Mouse (Mus musculus) limb, embryonic 10.5 days (tissue): ENCODE data around the gene Ptpn11. TPM values are rescaled to one million over a fixed set of nuclear protein-coding genes. Genes with fewer than 3 reads are reported as not detected.

Experiments
- DNase-seq: peaks from one replicate; pipeline ENCODE4 v3.0.0-alpha.2; 2017; ENCODE audit warnings: low spot score
- H3K27ac ChIP-seq: fragments of 300-500 bp; sonication (generic); 2 replicates; pipeline ENCODE4 v1.5.1; 2016; ENCODE audit warnings: mild to moderate bottlenecking
- H3K27me3 ChIP-seq: fragments of 300-500 bp; sonication (generic); 2 replicates; pipeline ENCODE4 v1.6.1; 2016; ENCODE audit warnings: low read depth, mild to moderate bottlenecking; ENCODE audit not compliant: poor library complexity, severe bottlenecking
- H3K36me3 ChIP-seq: fragments of 300-500 bp; sonication (generic); 2 replicates; pipeline ENCODE4 v1.6.1; 2016; ENCODE audit warnings: mild to moderate bottlenecking, moderate library complexity
- H3K4me1 ChIP-seq: fragments of 300-500 bp; sonication (generic); 2 replicates; pipeline ENCODE4 v1.6.1; 2016
- H3K4me3 ChIP-seq: fragments of 300-500 bp; sonication (generic); 2 replicates; pipeline ENCODE4 v1.5.1; 2016; ENCODE audit warnings: mild to moderate bottlenecking, moderate library complexity
- H3K9me3 ChIP-seq: fragments of 300-500 bp; sonication (generic); replicated peaks from 2 replicates; pipeline ENCODE4 v1.6.1; 2016; ENCODE audit warnings: mild to moderate bottlenecking
- WGBS: fragments of 180-500 bp; shearing (Covaris S2); methylation state at CpG from one replicate; pipeline ENCODE4 v1.1.7; 2016; 5-methylcytosine and 5-hydroxymethylcytosine counted together
- polyA plus RNA-seq: library from polyadenylated mRNA; unstranded; fragments of >200 nt; fragmentation: Nextera tagmentation; extraction: Ambion mirVana; gene quantifications from 2 replicates; pipeline ENCODE4 v1.2.1, GENCODE M21; 2016

Ptpn11 gene
- polyA plus RNA-seq, 1 experiment from 2014 or later, result 24.9 TPM

DNA sequence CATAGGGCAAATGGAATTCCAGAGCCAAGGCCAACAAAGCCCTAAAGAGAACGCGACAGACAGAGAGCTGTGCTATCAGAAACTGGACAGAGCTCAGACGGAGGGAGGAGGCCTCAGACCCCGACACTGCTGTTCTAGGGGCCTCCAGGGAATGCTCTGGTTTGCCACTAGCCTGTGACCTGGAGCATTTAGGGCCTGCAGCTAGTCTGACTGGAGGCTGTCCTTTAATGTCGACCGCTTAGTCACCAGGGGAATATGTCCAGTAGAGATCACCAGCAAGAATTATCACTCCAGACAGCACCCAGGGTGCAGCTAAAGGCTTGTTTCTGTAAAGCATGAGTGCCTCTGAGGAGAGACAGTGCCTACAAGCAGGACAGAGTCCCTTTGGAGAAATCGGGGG is 32.2 kb downstream of the Ptpn11 start:
- WGBS, result 90% methylated on average over 7 of the region's 7 CpGs
- H3K4me3 ChIP-seq, result no peak overlapping the region
- H3K36me3 ChIP-seq, result peaks cover 100% of the 10 kb centered on the region
- no peaks in the 10 kb centered on the region for H3K4me1 ChIP-seq
- H3K9me3 ChIP-seq, result no peaks in the 10 kb centered on the region
- H3K27me3 ChIP-seq, result no peaks in the 10 kb centered on the region
- no peak for DNase-seq
- no peak overlapping the region for H3K27ac ChIP-seq

DNA sequence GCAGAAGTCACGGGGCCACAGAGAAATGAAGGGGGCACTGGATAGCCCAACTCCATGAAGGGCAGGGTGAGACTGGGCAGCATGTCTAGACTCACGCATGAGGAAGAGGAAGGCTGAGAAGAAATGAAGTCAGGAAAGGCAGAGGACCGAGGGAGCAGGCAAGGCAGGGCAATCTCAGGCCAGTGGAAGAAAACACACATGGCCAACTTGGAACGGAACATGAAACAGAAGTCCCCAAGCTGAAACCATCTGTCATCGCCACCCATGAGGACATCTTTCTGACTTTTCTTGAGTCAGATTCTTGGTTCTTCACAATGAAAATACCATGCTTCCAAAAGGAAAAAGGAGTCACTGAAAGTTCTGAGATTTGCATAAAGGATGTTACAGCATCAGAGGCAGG is 33.7 kb downstream of the Ptpn11 start:
- H3K36me3 ChIP-seq, result peaks cover 100% of the 10 kb centered on the region
- no peak for DNase-seq

DNA sequence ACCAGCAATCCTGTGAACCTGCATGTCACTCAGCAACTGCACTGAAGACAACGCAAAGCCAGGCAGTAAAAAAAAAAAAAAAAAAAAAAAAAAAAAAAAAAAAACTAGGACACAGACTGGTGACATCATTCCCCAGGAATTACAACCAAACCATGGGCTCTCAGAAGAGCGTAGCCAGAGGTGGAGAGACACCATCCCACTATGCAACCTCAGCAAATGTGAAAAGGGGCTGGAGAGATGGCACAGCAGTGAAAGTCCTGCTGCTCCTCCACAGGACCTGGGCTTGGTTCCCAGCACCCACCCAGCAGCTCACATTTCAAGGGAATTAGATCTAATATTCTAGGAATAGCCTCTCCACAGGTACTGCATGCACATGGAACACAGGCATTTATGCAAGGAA is 34.2 kb downstream of the Ptpn11 start:
- Histone ChIP-seq H3K36me3 (peaks cover 100% of the 10 kb centered on the region), H3K4me3 (no peak overlapping the region), H3K27ac (no peak overlapping the region), H3K9me3 (no peaks in the 10 kb centered on the region), H3K4me1 (no peaks in the 10 kb centered on the region), H3K27me3 (no peaks in the 10 kb centered on the region)
- WGBS, result 89% methylated on average over 2 of the region's 2 CpGs
- no peak for DNase-seq

More for the DNA sequence above, 33.7 kb downstream of the Ptpn11 start:
- Histone ChIP-seq H3K9me3 (no peaks in the 10 kb centered on the region), H3K27ac (no peak overlapping the region), H3K4me3 (no peak overlapping the region), H3K27me3 (no peaks in the 10 kb centered on the region), H3K4me1 (no peaks in the 10 kb centered on the region)
- WGBS, result 95% methylated on average over 5 of the region's 5 CpGs

GRCm38 (mm10) chr5:121156121-121156520 is 35.1 kb downstream of the Ptpn11 start:
- Histone ChIP-seq H3K27me3 (no peaks in the 10 kb centered on the region), H3K27ac (no peak overlapping the region), H3K4me3 (no peak overlapping the region), H3K9me3 (no peaks in the 10 kb centered on the region), H3K36me3 (peaks cover 100% of the 10 kb centered on the region), H3K4me1 (no peaks in the 10 kb centered on the region)
- DNase-seq, result no peak
- 93% methylated on average over 4 of the region's 4 CpGs for WGBS

DNA sequence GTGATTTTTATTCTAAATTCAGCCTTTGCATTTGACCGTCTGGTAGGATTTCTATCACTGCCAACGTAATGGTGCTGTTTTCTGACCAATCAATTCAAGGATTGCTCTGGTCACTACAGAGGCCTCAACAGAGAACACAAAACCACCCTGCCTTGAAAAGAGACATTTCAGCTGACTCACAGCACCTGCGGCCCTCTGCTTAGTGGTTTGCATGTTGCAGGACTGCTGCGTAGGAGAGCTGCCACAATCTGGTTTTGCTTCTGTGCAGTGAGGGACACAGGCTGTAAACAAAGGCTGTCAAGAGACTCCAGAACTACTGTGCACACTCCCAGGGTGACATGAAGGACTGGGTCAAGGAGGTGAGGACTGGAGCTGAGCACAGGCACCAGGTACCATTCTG is 40.5 kb downstream of the Ptpn11 start:
- no peak for DNase-seq
- no peak overlapping the region for H3K27ac ChIP-seq
- H3K36me3 ChIP-seq, result peaks cover 99% of the 10 kb centered on the region
- H3K4me3 ChIP-seq, result no peak overlapping the region
- H3K4me1 ChIP-seq, result no peaks in the 10 kb centered on the region
- H3K9me3 ChIP-seq, result no peaks in the 10 kb centered on the region
- 93% methylated on average over 4 of the region's 4 CpGs for WGBS
- no peaks in the 10 kb centered on the region for H3K27me3 ChIP-seq

DNA sequence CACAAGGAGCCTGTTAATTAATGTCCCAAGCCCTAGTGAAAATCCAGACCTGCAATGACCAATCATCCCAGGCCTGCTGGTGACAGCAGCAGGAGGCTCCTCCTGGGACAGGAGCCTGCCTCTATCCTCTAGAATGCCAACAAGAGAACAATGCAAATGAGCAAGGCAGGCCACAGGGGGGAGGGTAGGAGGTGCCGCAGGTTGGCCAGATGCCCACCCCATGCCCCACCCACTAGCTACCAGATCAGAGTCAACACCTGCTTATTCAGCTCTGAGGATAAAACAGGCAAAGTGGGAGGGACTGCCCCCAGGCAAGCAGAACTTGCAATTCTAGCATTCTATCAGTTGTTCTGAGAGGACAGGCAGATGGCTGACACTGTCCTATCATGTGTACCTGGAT is 42.0 kb downstream of the Ptpn11 start:
- H3K36me3 ChIP-seq, result peaks cover 99% of the 10 kb centered on the region

DNA sequence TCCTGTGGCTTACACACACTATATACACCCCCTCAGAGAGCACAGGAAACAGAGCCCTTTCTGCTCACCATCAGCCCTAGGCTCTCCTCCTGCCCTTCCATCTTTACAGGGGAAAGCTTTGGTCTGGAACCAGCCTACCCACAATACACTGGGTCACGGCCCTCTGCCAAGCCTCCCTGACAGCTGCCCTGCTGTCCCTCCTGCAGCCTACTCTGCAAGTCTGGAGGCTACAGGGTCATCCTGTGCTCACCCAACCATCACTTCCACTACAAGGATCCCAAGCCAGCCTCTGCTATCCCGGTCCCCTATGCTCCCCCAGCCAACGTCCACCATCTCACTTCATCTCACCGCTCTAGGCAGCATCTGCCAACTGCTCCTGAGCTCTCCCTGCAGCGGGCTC is 44.9 kb downstream of the Ptpn11 start:
- Histone ChIP-seq H3K9me3 (no peaks in the 10 kb centered on the region), H3K4me1 (no peaks in the 10 kb centered on the region), H3K27me3 (no peaks in the 10 kb centered on the region), H3K4me3 (no peak overlapping the region), H3K27ac (no peak overlapping the region), H3K36me3 (peaks cover 99% of the 10 kb centered on the region)
- 97% methylated on average over 5 of the region's 5 CpGs for WGBS
- no peak for DNase-seq

More for the DNA sequence above, 42.0 kb downstream of the Ptpn11 start:
- Histone ChIP-seq H3K27me3 (no peaks in the 10 kb centered on the region), H3K4me3 (no peak overlapping the region), H3K9me3 (no peaks in the 10 kb centered on the region), H3K4me1 (no peaks in the 10 kb centered on the region), H3K27ac (no peak overlapping the region)
- 96% methylated on average over 1 of the region's 1 CpGs for WGBS
- DNase-seq, result no peak

DNA sequence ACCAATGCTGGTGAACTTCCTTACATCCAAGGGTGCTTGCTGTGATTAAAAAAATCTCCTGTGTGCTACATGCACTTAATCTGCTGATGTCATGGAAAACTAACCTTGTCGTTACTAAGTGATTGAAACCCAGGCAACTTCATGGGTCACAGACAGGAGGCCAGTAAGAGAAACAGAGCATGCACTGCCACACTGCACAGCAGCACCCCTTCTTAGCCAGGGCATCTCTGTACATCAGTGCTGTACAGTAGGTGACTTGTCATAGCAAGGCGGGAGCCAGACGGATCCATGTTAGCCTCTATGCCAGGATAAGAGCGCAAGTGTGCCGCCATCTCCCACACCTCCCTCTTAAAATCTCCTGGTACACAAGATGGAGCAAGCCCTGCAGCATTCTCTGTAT is 45.6 kb downstream of the Ptpn11 start:
- WGBS, result 94% methylated on average over 5 of the region's 5 CpGs
- no peak for DNase-seq
- Histone ChIP-seq H3K27ac (no peak overlapping the region), H3K27me3 (no peaks in the 10 kb centered on the region), H3K9me3 (no peaks in the 10 kb centered on the region), H3K4me3 (no peak overlapping the region), H3K36me3 (peaks cover 99% of the 10 kb centered on the region), H3K4me1 (no peaks in the 10 kb centered on the region)

- DNase-seq, result no peak
- peaks cover 97% of the 10 kb centered on the region for H3K36me3 ChIP-seq
- no peaks in the 10 kb centered on the region for H3K9me3 ChIP-seq
- 91% methylated on average over 13 of the region's 13 CpGs for WGBS
- no peak overlapping the region for H3K4me3 ChIP-seq
- no peaks in the 10 kb centered on the region for H3K4me1 ChIP-seq
- no peaks in the 10 kb centered on the region for H3K27me3 ChIP-seq
- H3K27ac ChIP-seq, result no peak overlapping the region
These were observed 46.6 kb downstream of the Ptpn11 start for GRCm38 (mm10) chr5:121144441-121145238.

GRCm38 (mm10) chr5:121142431-121143119 is 48.6 kb downstream of the Ptpn11 start:
- Histone ChIP-seq H3K4me3 (no peak overlapping the region), H3K9me3 (no peaks in the 10 kb centered on the region), H3K27me3 (no peaks in the 10 kb centered on the region), H3K4me1 (no peaks in the 10 kb centered on the region), H3K27ac (no peak overlapping the region), H3K36me3 (peaks cover 97% of the 10 kb centered on the region)
- WGBS, result 93% methylated on average over 14 of the region's 14 CpGs
- DNase-seq, result no peak

- no peaks in the 10 kb centered on the region for H3K9me3 ChIP-seq
- peaks cover 94% of the 10 kb centered on the region for H3K36me3 ChIP-seq
- DNase-seq, result no peak
- WGBS, result 86% methylated on average over 7 of the region's 7 CpGs
- H3K27ac ChIP-seq, result no peak overlapping the region
- H3K27me3 ChIP-seq, result no peaks in the 10 kb centered on the region
- H3K4me1 ChIP-seq, result no peaks in the 10 kb centered on the region
- H3K4me3 ChIP-seq, result no peak overlapping the region
These were observed 50.9 kb downstream of the Ptpn11 start for GRCm38 (mm10) chr5:121140276-121140675.

- no peak for DNase-seq
- H3K4me3 ChIP-seq, result no peak overlapping the region
- H3K27ac ChIP-seq, result no peak overlapping the region
- H3K9me3 ChIP-seq, result no peaks in the 10 kb centered on the region
- peaks cover 94% of the 10 kb centered on the region for H3K36me3 ChIP-seq
- 95% methylated on average over 8 of the region's 8 CpGs for WGBS
- no peaks in the 10 kb centered on the region for H3K27me3 ChIP-seq
- no peaks in the 10 kb centered on the region for H3K4me1 ChIP-seq
These were observed 54.1 kb downstream of the Ptpn11 start for GRCm38 (mm10) chr5:121137125-121137524.

DNA sequence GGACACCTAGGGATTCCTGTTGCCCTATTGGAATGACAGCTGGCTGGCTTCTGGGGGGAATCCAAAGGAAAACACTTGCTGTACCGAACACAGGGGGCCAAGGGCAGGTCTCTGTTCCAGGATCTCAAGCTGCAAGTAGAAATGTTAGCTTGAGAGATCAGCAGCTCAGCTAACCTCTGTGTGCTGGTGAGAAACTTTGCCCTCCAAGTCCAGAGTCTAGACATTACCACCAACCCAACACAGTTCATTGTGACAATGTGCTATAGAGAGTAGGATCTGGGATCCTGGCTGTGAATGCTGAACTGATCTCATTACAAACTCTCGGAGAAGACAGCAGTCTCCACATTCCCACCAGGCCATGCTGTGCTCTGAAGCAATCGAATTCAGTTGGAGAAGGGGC is 59.4 kb downstream of the Ptpn11 start:
- Histone ChIP-seq H3K4me1 (0 out of 2 replicates have a peak, but pooled peaks cover 4% of the 10 kb centered on the region), H3K4me3 (no peak overlapping the region), H3K36me3 (peaks cover 75% of the 10 kb centered on the region), H3K27me3 (no peaks in the 10 kb centered on the region), H3K27ac (no peak overlapping the region), H3K9me3 (no peaks in the 10 kb centered on the region)
- DNase-seq, result no peak
- 91% methylated on average over 3 of the region's 3 CpGs for WGBS
